Mouse (Mus musculus) c-Kit-negative CD71-positive TER-119-positive erythroid progenitor cells, embryonic 14.5 days (primary cell): ENCODE data around the gene B230219D22Rik.

Experiments
- DNase-seq: peaks from one replicate; pipeline ENCODE4 v3.0.0-alpha.2; 2013; ENCODE audit warnings: low read depth, low spot score

B230219D22Rik gene

GRCm38 (mm10) chr13:55727120-55727838 is 34.4 kb downstream of the B230219D22Rik start, which contains the start of gene Pcbd2:
Gene Pcbd2, plus strand, starts transcription at chr13:55727368.
- DNase-seq: peak; percentile 71

GRCm38 (mm10) chr13:55727839-55728238 is 34.9 kb downstream of the B230219D22Rik start:
- DNase-seq: peak; percentile 54

GRCm38 (mm10) chr13:55730716-55731115 is 37.8 kb downstream of the B230219D22Rik start:
- no peak for DNase-seq

GRCm38 (mm10) chr13:55732121-55732520 is 39.2 kb downstream of the B230219D22Rik start:
- no peak for DNase-seq

DNA sequence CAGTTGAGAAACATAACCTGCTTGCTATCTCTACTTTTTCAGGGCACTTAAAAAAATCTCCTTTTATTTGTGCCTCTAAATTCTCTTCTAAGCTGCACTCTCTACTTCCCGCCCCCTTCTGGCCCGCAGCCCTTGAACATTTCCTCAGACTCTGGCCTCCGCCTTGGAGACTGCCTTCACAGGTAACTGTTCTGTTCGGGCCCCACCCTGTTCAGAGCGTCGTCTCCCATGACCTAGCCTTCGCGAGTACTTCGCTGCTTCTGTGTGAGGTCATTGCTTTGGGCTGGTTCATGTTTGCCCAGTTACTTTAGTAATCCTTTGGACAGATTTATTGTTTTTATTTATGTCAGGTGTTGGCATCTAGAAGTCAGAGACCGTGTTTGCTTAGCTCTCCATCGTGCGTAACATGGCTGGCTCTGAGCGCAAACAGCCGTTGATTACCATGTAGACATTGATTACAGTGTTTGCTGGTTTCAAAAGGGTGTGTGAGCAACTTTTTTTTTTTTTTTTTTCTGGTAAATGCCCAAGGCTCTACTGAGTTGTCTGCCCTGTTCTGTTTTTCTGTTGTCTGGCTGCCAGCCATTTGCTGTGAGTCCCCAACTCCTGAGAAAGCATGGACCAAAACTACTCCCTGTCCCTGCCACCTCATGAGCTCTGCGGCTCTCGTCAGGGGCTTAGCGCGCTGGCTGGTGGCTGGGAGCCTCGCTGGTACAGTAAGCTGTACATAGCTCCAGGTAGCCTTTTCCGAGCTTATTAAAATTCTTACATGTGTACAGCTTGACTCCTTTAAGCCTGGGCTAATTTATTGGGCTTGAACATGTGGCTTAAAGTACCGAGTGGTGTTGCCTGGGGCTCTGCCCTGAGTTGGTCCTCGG is 40.9 kb downstream of the B230219D22Rik start:
- DNase-seq: no peak

GRCm38 (mm10) chr13:55737885-55738284 is 45.0 kb downstream of the B230219D22Rik start:
- DNase-seq: no peak

DNA sequence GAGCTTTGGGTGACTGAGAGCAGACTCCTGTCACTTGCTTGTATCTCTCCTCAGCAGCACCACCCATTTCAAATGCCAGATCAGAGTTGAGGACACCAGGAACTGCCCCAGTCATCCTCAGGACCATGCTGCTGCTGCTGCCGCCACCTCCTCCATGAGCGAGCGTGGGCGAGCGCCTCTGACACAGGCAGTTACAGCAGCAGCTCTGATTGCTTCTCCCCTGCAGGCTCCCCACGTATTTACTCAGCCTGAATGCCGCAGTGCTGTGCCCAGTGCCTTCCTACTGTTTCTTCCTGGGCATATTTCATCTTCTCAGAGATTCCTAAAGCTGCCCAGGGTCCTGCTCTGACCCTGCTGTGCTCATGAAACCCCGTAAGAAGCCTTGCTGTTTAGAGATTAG is 49.4 kb downstream of the B230219D22Rik start:
- no peak for DNase-seq
